Mouse (Mus musculus) erythroid progenitor cell, adult 5-6 weeks (primary cell): ENCODE data around the gene Dnajc8. TPM values are rescaled to one million over a fixed set of nuclear protein-coding genes. Genes with fewer than 3 reads are reported as not detected.
A peak's percentile ranks its signal among the peaks of the same experiment; 100 is the strongest.

Experiments
- ATAC-seq: replicated peaks from 2 replicates; pipeline ENCODE4 v1.8.0; 2016; ENCODE audit warnings: moderate number of reproducible peaks, mild to moderate bottlenecking, moderate TSS enrichment, inconsistent platforms; ENCODE audit not compliant: poor library complexity, low FRiP score, severe bottlenecking
- total RNA-seq, 2 experiments: library from RNA; stranded (forward) in 1 of 2; stranded (reverse) in 1 of 2; fragments of 150-400 nt in 1 of 2; fragments of 186-747, 209-891 nt in 1 of 2; gene quantifications; 2 replicates each; pipeline versions ENCODE4 v1.2.3 to v1.2.4; 2015 to 2017; ENCODE audit warnings: low replicate concordance in 2 of 2

Dnajc8 gene
- total RNA-seq, 2 experiments from 2014 or later, result 129 to 264 TPM

DNA sequence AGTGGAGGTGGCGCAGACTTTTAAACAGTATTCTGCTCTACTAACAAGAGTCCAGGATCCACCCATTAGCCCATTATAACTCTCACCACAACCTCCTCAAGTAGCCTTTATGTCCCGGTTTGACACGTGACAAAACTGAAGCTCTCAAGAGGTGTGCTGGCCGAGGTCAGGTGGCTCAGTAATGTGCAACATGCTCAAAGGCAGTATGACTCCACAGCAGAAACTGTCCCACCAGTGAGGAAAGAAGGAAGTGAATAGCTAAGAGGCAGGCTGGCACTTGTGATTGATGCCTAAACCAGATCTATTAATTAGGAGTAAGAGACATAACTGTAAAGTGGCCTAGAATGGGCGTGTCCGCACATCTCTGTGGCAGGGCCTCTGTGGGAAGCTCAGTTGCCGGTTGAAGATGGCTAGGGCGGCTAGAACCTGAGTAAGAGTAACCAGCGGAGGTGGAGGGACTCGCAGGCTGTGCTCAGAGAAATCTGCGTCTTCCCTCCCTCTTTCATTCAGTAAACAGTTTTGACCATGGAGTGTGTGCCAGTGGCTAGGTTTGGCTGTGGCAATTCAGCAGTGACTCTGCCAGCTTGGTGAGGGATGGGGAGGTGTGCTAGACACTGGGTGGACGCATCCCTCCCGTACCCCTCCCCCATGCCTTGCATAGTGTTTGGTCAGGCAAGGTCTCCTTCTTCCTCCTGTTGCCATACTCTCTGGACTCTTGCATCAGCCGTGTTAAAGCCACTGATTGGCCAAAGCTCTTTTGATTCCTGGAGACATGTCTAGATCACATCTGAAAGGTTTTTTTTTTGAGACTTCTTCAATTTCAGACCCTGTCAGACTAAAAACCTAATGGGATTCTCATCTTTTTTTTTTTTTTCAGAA is 21.7 kb upstream of the Dnajc8 start:
- ATAC-seq, result no peak

DNA sequence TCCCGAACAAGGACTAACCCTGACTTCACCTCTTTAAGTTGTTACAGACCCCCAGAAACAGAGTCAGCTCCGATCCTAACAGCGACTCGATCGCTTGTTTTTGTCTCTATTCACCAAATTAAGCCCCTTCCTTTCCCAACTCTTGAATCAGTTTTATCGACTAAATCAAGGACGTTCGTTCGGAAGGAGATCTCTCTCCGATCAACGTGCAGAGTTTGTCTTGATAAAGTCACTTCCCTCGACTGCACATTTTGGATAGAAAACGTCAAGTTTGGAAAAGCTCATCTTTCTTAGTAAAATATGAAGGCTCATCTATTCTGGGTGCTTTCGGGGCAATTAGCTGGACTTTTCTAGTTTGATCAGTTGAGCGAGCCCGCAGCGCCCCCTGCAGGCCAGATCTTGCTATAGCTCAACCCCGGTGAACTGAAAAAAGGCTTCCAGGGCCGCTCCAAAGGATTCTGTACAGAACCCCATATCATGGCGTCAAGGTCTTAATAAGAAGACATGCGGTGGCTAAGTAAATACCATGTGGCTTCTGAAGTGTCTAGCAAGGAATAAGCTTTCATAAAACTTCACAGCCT is 20.7 kb upstream of the Dnajc8 start:
- ATAC-seq, result peak; percentile 45

DNA sequence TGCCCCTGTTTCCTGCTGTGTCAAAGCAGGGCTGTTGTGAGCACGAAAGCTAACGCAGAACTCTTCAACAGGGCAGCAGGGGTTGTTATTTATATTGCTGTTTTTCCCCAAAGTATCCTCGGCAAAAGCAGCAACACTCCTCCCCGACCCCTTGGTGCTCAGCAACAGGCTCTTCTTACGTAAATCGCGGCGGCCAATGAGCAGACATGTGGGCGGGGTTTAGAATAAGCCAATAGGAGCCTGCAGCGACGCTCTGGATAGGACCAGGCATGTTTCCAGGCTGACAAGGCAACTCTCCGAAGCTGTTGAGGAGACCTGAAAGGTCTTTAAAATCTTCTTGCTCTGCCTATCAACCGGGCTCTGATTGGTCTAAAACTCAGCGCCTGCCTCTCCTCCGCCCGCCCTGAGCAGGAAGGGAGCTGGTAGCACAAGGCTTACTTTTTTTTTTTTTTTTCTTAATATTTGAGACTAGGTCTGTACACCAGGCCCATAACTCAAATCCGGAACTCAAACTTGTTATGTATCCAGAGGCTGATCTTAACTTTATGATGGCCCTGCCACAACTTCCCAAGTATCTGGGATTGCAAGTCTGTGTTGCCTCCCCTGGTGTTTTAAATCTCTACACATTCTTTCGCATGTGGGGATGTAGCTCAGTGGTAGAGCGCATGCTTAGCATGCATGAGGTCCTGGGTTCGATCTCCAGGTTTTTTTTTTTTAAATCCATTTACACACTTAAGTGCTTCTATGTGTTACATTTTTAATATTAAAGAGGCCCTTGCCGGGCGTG is 19.8 kb upstream of the Dnajc8 start:
- peak; percentile 83 for ATAC-seq

DNA sequence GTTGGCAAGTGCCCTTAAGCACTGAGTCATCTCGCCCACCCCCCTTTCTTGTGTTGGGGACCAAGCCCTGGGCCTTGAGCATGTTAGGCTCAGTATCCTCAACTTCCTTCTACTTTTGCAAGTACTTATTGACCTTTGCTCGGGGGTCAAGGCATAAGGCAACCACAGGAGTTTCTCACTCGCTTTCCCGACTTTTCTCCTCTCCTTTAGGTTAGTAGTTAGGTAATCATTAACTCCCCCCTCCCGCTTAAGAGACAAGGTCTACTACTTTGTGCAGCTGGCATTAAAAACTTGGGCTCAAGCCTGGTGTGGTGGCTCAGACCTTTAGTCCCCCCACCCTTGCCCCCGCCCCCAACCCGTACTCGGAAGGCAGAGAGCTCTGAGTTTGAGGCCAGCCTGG is 17.3 kb upstream of the Dnajc8 start:
- no peak for ATAC-seq

DNA sequence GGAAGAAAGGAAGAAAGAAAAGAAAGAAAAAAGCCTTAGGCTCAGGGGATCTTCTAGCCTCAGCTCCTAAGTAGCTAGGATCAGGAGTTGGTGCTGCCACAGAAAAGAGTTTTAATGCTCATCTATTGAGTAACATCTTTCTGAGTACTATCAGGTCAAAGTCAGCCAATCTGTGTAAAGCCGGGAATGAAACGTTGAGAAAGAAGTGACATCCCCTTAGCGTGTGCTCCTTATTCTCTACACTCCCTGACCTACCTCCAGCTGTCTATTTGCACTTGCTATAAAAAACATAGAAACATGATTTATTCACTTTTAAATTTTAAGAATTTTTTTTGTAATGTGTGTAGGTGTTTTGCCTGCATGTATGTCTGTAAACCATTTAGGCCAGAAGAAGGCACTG is 16.2 kb upstream of the Dnajc8 start:
- ATAC-seq, result no peak

DNA sequence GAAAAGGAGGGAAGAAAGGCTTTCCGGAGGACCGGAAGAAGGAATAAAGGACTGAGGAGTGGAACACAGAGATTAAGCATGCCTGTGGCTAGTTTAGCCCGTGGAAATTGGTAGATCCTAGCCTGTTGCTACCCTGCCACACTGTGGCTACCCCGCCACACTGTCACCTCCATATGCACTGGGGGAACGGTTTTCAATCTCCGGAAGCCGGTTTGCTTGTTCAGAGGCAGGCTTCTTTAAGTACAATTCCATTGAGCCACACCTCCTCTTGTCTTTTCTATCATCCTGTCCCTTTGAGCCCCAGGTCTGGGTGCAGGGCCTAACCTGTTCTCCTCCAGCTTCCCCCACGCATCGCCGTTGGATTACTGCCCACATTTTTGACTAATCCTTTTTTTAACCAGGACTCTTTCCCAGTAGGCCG is 11.0 kb upstream of the Dnajc8 start:
- ATAC-seq, result no peak

DNA sequence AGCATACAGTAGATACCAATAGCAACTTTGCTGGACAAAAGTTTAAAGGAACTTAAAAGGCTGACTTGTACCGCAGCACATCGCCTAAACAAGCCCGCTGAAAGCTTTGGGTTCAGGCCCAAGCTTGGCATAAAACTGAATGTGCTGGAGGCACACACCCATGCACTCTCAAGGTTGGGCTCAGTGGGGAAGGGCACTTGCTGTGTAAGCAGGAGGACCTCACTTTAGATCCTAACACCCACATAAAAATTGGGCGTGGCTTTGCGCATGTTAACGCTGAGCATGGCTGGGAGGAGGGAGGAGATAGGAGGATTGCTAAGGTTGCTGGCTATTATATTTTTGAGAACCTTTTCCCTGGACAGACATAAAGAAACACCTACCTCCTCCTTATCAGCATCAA is 10.5 kb upstream of the Dnajc8 start:
- peak; percentile 77 for ATAC-seq

DNA sequence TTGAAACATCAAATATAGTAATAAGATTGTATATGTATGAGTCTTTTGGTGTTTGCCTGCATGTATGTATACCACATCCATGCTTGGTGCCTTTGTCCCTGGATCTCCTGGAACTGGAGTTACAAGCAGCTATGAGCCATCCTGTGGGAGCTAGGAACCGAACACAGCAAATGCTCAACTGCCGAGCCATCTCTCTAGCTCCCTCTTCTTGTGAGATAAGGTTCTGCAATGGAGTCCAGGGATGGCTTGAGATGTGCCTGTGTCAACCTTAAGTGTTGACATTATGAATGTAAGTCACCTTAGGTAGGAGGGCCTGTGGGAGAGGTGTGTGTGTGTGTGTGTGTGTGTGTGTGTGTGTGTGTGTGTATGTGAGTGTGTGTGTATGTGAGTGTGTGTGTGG is 8.7 kb upstream of the Dnajc8 start:
- ATAC-seq, result peak; percentile 61

DNA sequence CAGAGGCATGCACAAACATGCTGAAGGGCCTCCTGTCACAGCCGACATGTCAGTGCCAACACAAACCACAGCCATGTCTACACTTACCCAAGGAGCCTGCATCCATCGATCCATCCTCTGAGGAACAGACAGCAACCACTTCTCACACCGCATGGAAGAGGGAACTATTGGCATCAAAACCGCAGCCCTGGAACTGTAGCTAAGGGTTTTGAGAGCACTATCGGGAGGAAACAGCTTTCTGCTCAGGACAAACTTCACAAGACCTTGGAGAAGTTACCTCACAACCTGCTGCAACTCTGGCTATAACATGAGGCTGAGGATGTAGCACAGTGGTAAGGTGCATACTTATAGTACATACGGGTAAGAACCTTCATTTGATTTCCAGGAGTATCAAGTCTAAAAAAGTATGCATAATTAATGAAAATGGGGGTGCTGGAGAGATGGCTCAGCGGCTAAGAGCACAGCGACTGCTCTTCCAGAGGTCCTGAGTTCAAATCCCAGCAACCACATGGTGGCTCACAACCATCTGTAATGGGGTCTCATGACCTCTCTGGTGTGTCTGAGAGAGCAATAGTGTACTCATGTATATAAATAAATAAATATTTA is 7.3 kb upstream of the Dnajc8 start:
- ATAC-seq, result no peak

DNA sequence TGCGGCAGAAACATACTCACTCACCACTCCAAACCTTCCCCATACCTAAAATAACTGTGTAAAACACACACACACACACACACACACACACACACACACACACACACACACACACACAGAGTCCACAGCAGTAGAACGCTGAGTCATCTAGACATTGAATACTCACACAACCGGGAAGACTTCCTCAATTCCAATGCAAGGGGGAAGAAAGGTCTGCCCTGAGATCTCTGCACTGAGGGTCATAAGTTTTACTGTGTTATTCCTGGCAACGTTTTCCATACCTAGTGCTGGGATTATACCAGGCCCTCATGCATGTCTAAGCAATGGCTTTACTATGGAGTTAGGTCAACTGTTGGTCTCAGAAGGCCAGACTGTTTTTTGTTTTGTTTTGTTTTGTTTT is 6.0 kb upstream of the Dnajc8 start:
- ATAC-seq, result no peak

DNA sequence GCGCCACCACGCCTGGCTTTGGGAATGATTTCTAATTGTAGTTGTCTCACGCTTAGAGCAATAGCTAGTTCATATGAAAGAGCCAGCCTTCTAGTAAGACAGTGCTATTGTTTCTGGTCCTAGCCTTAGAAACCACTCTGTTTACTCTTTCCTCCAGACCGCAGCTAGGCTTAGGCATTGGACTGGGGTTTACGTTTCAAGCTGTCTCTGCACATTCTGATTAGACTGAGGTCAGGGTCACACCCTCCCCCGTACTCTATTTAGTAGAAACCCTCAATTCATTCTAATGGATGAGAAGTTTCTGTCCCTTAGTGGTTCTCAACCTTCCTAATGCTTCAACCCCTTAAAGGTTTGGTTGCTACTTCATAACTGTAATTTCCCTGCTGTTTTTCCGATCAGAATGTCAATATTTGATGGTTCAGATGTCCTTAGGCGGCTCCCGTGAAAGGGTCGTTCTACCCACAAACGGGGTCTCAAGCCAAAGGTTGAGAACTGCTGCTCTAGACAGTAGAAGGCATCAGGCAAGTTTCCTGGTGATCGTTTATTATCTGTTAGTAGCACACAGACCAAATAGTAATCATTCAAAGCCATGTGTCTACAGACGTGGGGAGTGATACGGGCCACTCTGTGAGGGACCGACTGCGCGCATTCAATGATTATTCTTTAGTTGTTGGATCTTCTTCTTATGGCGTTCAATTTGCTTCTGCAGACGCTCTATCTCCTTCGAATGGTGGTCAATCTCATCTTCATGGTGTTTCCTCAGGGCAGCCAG is 5.1 kb upstream of the Dnajc8 start:
- peak; percentile 54 for ATAC-seq

DNA sequence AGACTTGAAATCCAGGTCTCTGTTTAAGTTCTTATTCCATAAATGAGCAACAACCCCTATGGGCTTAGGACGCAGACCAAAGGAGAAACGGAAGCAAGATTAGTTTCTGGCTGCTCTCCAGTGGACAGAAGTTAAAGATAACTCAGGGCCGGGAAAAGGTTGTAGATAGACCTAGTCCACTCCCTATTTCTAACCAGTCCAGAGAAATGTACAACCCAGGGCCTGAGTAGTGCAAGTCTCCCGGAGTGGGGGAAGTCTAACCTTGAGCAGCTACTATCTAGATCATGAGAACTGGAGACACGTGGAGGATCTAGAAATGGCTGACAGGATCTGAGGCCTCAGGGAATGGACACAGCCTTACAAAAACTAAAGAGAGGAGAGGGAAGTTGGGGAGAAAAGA is 2.9 kb upstream of the Dnajc8 start:
- ATAC-seq, result peak; percentile 39

DNA sequence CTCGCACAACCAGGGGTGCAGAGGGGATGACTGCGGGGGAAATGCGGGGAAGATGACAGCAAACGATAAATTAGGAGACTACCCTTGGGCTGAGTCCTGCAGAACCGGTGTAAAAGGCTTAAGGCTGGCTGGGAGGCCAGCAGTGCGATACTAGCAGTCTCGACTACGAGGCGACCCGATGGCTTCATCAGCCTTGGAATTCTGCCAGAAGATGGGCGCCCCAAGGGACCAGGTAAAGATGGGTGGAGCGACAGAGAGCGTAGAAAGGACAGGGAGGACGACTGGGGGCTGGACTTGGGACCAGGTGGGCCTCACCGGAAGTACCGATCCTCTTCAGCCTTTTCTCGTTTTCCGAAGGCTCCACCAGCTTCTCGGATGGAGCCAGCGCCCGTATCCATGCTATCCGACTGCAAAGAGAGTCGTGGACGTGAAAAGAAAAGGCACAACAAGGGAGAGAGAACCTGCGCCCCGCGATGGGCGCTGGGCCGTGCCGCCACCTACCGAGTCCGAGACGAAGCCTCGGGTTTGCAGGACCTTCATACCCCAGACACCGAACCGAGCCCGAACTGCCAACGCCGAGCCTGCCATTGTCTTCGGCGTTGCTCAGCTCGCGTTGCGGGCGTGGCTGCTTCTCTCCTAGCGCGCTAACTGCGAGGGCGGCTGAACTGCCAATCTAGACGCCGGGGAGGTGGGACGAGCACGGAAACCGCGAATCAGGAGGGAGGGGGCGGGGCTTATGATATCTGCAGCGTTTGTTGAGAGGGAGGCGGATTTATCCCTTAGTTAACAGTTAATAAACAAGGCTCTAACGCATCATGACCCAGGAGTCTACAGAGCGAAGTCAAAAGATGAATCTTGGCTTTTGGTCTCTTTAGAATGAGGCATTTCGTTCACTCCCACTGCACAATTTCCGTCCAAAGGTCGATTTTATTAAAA is 2.1 kb upstream of the Dnajc8 start, which contains the start of gene Atpif1:
Gene Atpif1, minus strand, starts transcription at position 679 of the 936 bp plus-strand sequence.
- peak; percentile 75 for ATAC-seq

DNA sequence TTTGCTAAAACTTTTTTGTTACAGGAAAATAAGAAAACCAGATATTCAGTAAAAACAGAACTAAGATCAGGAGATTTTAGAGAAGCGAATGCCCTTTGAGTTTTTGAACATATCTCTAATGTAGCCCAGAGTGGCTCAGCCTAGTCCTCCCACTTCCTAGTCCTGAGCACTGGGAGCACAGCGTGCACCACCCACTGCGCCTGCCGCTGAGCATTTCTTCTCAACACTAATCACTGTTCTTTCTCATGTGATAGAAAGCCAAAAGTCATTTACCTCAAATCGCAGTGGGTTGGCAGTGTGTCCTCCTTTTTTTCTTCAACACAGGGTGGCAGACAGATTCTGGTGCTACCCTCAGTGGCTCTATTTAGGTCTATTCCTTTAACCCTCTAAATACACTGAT is 4.1 kb downstream of the Dnajc8 start:
- no peak for ATAC-seq

DNA sequence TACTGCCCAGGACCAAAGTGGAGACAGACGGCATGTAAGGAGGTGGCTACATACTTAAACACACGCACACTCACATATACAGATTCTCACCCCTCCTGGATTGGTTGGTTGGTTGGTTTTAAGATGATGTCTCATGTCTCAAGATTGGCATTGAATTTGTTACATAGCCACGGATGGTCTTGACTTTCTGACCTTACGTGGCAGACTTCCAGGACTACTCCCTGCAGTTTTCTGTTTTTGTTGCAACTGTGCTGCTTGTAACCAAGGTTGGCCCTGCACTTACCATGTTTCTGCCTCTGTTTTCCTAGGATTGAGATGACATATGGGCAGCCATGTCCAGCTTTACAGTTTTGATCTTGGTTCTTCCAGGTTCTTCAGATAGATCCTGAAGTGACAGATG is 6.1 kb downstream of the Dnajc8 start:
- no peak for ATAC-seq

DNA sequence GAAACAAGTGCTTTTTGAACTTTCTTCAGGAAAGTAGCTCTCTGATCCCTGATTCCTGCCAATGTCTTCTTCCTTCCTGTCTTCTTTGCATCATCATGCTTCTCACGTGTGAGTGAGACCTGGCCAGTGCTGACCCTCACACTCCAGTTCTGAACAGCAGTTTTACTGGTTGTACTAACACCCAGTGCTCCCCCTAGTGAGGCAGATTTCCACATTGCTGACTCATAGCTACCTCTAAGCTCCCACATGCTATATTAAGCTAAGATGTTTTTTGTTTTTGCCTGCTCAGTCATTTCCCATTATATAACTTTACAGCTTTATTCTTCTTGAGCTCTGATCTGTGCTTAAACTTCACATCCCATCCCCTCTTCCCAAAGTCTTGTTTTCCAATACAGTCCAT is 7.4 kb downstream of the Dnajc8 start:
- no peak for ATAC-seq

DNA sequence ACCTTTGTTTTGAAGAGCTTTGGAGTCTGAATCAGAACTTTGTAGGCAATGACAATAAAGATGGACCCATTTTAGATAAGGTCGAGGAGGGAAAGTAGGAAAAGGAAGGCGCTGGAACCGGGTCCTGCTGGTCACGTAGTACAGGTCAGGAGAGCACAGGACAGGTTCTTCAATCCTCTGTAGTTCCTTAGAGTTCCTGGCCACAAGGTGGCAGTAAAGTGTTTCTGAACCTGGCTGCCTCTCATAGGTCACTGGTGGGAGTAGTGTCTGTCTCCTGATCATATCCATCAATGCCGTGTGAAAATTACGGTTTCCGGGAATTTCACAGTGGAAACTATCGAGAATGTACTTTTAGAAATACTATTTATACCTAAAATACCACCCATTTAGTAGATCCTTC is 10.5 kb downstream of the Dnajc8 start:
- ATAC-seq, result peak; percentile 89

DNA sequence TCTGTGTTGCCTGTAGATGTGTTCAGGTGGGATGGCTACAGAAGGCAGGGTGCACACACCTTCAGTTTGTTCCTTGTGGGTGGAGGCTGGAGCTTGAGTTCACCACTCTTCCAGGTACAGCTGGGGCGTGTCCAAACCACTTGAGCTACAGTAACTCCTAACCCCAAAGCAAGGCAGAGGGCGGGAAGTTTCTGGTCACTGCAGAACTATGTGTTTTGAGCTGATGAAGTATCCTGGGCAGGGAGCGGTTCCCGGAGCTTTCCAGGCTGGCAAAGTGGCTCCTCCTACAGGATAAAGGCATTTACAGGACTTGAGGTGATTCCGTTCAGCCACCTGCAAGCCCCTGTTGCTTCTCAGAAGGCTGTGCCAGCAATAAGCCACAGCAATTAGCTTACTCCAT is 18.9 kb downstream of the Dnajc8 start:
- ATAC-seq, result no peak

DNA sequence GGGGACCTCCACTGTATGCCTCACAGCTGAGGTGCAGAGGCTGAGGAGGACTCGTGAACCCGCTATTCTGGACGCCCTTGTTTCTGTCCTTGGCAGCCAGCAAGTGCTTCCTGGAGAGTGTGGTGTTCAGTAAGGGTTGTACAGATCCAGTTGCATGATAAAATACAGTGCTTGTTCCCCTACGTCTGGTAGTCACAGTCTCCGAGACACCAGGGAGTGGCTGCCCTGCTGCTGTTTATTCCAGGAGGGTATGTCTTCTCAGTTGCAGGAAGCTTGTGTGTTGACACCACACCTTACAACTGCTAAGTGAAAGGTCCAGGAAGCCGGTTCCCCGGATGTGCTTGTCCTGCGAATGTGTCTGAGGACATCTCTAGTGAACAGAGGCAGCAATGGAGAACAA is 19.3 kb downstream of the Dnajc8 start:
- no peak for ATAC-seq
